Mouse (Mus musculus): ENCODE measurements around the gene Zfr. TPM values are rescaled to one million over a fixed set of nuclear protein-coding genes. Genes with fewer than 3 reads are reported as not detected.
A peak's percentile ranks its signal among the peaks of the same experiment; 100 is the strongest.
"Not testable (repeated sequence)": the region's sequence is repeated elsewhere in the genome, so short reads cannot be mapped to it uniquely, and the experiment has no call there.

The Zfr gene
- polyA plus RNA-seq, 1 experiment from 2014 or later: 128 TPM

GRCm38 (mm10) chr15:12140985-12141729 lies 23.5 kb downstream of the Zfr start:
- 94% methylated on average over 8 of the region's 8 CpGs for WGBS
- Histone ChIP-seq H3K4me2 (replicated peaks) (no peak overlapping the region), H3K9ac (replicated peaks) (no peak overlapping the region), H3K27me3 (no peaks in the 10 kb centered on the region), H3K4me1 (no peaks in the 10 kb centered on the region), H3K36me3 (peaks cover 33% of the 10 kb centered on the region), H3K27ac (replicated peaks) (no peak overlapping the region), H3K4me3 (no peak overlapping the region), H3K9me3 (no peaks in the 10 kb centered on the region)
- no peak for ATAC-seq (ENCODE audit: low FRiP score, low read depth)

GRCm38 (mm10) chr15:12147423-12147822 lies 29.8 kb downstream of the Zfr start:
- Histone ChIP-seq H3K9ac (replicated peaks) (no peak overlapping the region), H3K4me3 (no peak overlapping the region), H3K4me2 (replicated peaks) (no peak overlapping the region), H3K27me3 (no peaks in the 10 kb centered on the region), H3K4me1 (no peaks in the 10 kb centered on the region), H3K9me3 (no peaks in the 10 kb centered on the region), H3K36me3 (peaks cover 53% of the 10 kb centered on the region), H3K27ac (replicated peaks) (no peak overlapping the region)
- ATAC-seq (ENCODE audit: low FRiP score, low read depth): no peak
- 90% methylated on average over 2 of the region's 2 CpGs for WGBS

- Histone ChIP-seq H3K36me3 (peaks cover 65% of the 10 kb centered on the region), H3K9ac (replicated peaks) (no peak overlapping the region), H3K4me1 (no peaks in the 10 kb centered on the region), H3K27ac (replicated peaks) (no peak overlapping the region), H3K4me2 (replicated peaks) (no peak overlapping the region), H3K9me3 (no peaks in the 10 kb centered on the region), H3K4me3 (no peak overlapping the region), H3K27me3 (no peaks in the 10 kb centered on the region)
- WGBS: 93% methylated on average over 6 of the region's 6 CpGs
- ATAC-seq (ENCODE audit: low FRiP score, low read depth): no peak
Measured at GRCm38 (mm10) chr15:12149501-12149900, 31.9 kb downstream of the Zfr start.

- WGBS: 93% methylated on average over 3 of the region's 3 CpGs
- Histone ChIP-seq H3K27me3 (no peaks in the 10 kb centered on the region), H3K27ac (replicated peaks) (no peak overlapping the region), H3K4me1 (no peaks in the 10 kb centered on the region), H3K4me3 (no peak overlapping the region), H3K9me3 (no peaks in the 10 kb centered on the region), H3K4me2 (replicated peaks) (no peak overlapping the region), H3K36me3 (peaks cover 78% of the 10 kb centered on the region), H3K9ac (replicated peaks) (no peak overlapping the region)
- no peak for ATAC-seq (ENCODE audit: low FRiP score, low read depth)
Measured at GRCm38 (mm10) chr15:12153747-12154146, 36.1 kb downstream of the Zfr start.

- no peak for ATAC-seq (ENCODE audit: low FRiP score, low read depth)
- Histone ChIP-seq H3K9me3 (no peaks in the 10 kb centered on the region), H3K4me2 (replicated peaks) (no peak overlapping the region), H3K36me3 (peaks cover 68% of the 10 kb centered on the region), H3K4me3 (no peak overlapping the region), H3K4me1 (no peaks in the 10 kb centered on the region), H3K27me3 (no peaks in the 10 kb centered on the region), H3K9ac (replicated peaks) (no peak overlapping the region), H3K27ac (replicated peaks) (no peak overlapping the region)
- WGBS: 90% methylated on average over 5 of the region's 5 CpGs
Measured at GRCm38 (mm10) chr15:12178126-12178525, 60.5 kb downstream of the Zfr start.

- peaks cover 58% of the 10 kb centered on the region for H3K36me3 ChIP-seq
- not testable (repeated sequence) for H3K9ac ChIP-seq (replicated peaks); H3K4me1 ChIP-seq; H3K27me3 ChIP-seq; H3K4me3 ChIP-seq; H3K9me3 ChIP-seq; ATAC-seq (ENCODE audit: low FRiP score, low read depth); H3K4me2 ChIP-seq (replicated peaks); H3K27ac ChIP-seq (replicated peaks)
- WGBS: 94% methylated on average over 13 of the region's 13 CpGs
Measured at GRCm38 (mm10) chr15:12181181-12181805, 63.7 kb downstream of the Zfr start.

GRCm38 (mm10) chr15:12193880-12194816 lies 76.5 kb downstream of the Zfr start:
- Histone ChIP-seq H3K27me3 (no peaks in the 10 kb centered on the region), H3K36me3 (peaks cover 12% of the 10 kb centered on the region), H3K4me3 (no peak overlapping the region), H3K4me1 (peaks cover 5% of the 10 kb centered on the region; the same call in 1 of the 2 replicates), H3K4me2 (replicated peaks) (no peak overlapping the region), H3K27ac (replicated peaks) (no peak overlapping the region), H3K9me3 (no peaks in the 10 kb centered on the region), H3K9ac (replicated peaks) (no peak overlapping the region)
- WGBS: 73% methylated on average over 25 of the region's 25 CpGs
- no peak for ATAC-seq (ENCODE audit: low FRiP score, low read depth)

GRCm38 (mm10) chr15:12194817-12195735 lies 77.4 kb downstream of the Zfr start:
- Histone ChIP-seq H3K27ac (replicated peaks) (no peak overlapping the region), H3K36me3 (peaks cover 10% of the 10 kb centered on the region), H3K4me2 (replicated peaks) (no peak overlapping the region), H3K27me3 (no peaks in the 10 kb centered on the region), H3K9me3 (no peaks in the 10 kb centered on the region), H3K4me3 (no peak overlapping the region), H3K4me1 (peaks cover 5% of the 10 kb centered on the region; the same call in 1 of the 2 replicates), H3K9ac (replicated peaks) (no peak overlapping the region)
- WGBS: 83% methylated on average over 20 of the region's 20 CpGs
- no peak for ATAC-seq (ENCODE audit: low FRiP score, low read depth)

- ATAC-seq (ENCODE audit: low FRiP score, low read depth): no peak
- no peak overlapping the region for H3K4me3 ChIP-seq
- 90% methylated on average over 4 of the region's 6 CpGs for WGBS
- no peak overlapping the region for H3K27ac ChIP-seq (replicated peaks)
- no peak overlapping the region for H3K4me2 ChIP-seq (replicated peaks)
- H3K27me3 ChIP-seq: no peaks in the 10 kb centered on the region
- no peaks in the 10 kb centered on the region for H3K9me3 ChIP-seq
- peaks cover 5% of the 10 kb centered on the region; the same call in 1 of the 2 replicates for H3K4me1 ChIP-seq
- H3K9ac ChIP-seq (replicated peaks): no peak overlapping the region
- peaks cover under 1% of the 10 kb centered on the region; the same call in 1 of the 2 replicates for H3K36me3 ChIP-seq
Measured at GRCm38 (mm10) chr15:12195966-12196365, 78.3 kb downstream of the Zfr start.

GRCm38 (mm10) chr15:12196410-12197191 lies 79.0 kb downstream of the Zfr start:
- Histone ChIP-seq H3K4me2 (replicated peaks) (peak overlapping the region; percentile 21; the same call in 1 of the 2 replicates), H3K9me3 (no peaks in the 10 kb centered on the region), H3K4me3 (no peak overlapping the region), H3K27ac (replicated peaks) (no peak overlapping the region), H3K27me3 (no peaks in the 10 kb centered on the region), H3K9ac (replicated peaks) (no peak overlapping the region), H3K4me1 (peaks cover 5% of the 10 kb centered on the region; the same call in 1 of the 2 replicates), H3K36me3 (no peaks in the 10 kb centered on the region)
- 41% methylated on average over 22 of the region's 22 CpGs for WGBS
- peak; percentile 82 for ATAC-seq (ENCODE audit: low FRiP score, low read depth)
